Mouse (Mus musculus) gastrocnemius, postnatal 25 days (tissue): ENCODE results near the gene Ppt2. TPM values are rescaled to one million over a fixed set of nuclear protein-coding genes. Genes with fewer than 3 reads are reported as not detected.

Source experiments
- DNase-seq: peaks from one replicate; pipeline ENCODE4 v3.0.0; 2022
- total RNA-seq, 2 experiments: library from RNA; stranded (reverse); gene quantifications; 1 replicate in 1 of 2; 2 replicates in 1 of 2; pipeline ENCODE4 v1.2.3; 2021

The Ppt2 gene
- total RNA-seq, 2 experiments from 2014 or later = 37.2 to 43.0 TPM

- DNase-seq = no peak
Measured at GRCm38 (mm10) chr17:34606186-34607039, 21.9 kb downstream of the Ppt2 start.

- DNase-seq = peak; percentile 97
Measured at GRCm38 (mm10) chr17:34605609-34606008, 22.7 kb downstream of the Ppt2 start.

- DNase-seq = peak; percentile 65
Measured at GRCm38 (mm10) chr17:34604511-34605237, 23.6 kb downstream of the Ppt2 start.

DNA sequence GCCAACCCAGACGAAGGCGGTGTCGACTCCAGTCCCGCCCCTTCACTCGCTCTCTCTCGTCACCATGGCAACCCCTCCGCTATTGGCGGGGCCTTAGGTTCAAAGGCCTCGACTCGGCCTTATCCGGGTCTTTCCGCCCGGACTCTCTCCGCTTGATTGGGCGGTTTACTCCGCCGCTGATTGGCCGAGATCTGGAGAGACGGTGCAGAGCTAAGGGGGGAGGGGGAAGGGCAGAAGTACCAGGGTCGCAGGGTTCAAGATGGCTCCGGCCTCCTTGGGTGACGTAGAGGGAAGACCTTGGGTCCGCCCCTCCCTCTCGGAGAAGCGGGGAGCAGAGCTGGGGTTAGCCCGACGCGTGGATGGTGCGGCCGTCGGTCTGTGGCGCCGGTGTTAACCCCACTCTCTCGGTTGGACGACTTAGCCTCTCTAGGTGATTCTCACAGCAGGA lies 24.2 kb downstream of the Ppt2 start, which contains the start of gene Agpat1:
TSS of gene Agpat1 (plus strand) at position 202 of the 448 bp plus-strand sequence.
- DNase-seq = peak; percentile 99

DNA sequence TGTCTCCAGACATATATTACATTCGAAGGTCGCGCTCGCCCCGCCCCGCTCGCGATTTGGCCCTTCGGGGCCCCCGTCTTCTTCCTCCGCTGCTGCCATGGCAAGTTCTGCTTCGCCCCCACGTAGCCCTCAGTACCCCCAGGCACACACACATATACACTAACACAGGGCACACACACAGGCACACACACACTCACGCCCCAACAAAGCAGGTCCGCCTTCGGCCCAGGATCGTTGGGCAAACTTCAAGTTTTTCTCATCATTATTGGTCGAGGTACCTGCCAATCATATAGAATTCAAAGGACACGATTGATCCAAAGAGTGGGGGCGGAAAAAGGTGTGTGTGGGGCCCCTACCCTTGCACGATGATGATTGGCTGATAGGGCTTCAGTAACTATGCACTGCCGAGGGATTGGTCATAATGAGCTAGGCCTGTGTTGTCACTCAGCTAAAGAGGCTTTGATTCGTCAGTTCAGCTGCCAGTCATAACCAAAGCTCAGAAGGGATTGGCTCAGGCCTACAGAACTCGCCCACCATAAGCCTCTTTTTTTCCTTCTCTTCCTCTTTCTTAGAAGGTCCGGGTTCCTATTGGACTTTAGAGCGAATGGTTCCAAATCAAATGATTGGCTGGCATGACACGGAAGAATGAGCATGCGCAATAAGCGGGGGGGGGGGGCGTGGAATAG lies 24.8 kb downstream of the Ppt2 start, which contains the start of gene Rnf5:
TSS of gene Rnf5 (minus strand) at position 316 of the 686 bp plus-strand sequence.
- DNase-seq = peak; percentile 99

DNA sequence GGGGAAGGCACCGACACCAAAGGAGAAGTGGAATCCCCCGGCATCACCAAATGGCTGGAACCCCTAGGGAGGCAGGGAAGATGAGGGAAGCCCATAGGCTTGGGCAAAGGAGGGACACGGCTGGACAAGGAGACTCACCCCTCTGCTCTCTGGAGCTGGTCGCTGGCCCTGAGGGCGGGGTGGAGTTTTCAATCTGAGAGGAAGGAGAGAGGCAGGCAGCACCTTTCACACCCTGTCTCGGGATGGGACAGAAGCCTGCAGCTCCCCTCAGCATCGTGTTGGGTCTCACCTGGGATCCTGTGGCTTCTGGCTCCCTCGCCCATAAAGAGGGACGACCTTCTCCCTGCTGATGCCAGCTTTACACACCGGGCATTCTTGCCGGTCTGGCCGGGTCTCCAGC lies 26.5 kb downstream of the Ppt2 start:
- DNase-seq = no peak

DNA sequence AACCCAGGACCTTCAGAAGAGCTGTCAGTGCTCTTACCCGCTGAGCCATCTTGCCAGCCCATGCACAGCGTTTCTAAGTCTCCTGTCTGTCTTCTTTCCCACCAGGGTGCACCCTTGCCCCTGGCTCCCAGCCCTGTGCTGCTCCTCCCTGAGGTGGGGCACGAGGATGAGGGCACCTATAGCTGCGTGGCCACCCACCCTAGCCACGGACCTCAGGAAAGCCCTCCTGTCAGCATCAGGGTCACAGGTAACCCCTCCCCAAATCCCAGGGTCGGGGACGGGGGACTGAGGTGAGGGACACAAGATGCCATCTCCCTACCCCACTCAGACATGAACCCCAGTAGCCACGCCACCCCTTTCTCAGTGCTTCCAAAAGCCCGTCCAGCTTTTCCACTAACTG lies 28.4 kb downstream of the Ppt2 start:
- no peak for DNase-seq

- no peak for DNase-seq
Measured at GRCm38 (mm10) chr17:34597566-34598095, 30.7 kb downstream of the Ppt2 start, which contains the start of gene Ager. TSS of gene Ager (plus strand) at chr17:34597862.

- no peak for DNase-seq
Measured at GRCm38 (mm10) chr17:34596098-34596497, 32.2 kb downstream of the Ppt2 start.

DNA sequence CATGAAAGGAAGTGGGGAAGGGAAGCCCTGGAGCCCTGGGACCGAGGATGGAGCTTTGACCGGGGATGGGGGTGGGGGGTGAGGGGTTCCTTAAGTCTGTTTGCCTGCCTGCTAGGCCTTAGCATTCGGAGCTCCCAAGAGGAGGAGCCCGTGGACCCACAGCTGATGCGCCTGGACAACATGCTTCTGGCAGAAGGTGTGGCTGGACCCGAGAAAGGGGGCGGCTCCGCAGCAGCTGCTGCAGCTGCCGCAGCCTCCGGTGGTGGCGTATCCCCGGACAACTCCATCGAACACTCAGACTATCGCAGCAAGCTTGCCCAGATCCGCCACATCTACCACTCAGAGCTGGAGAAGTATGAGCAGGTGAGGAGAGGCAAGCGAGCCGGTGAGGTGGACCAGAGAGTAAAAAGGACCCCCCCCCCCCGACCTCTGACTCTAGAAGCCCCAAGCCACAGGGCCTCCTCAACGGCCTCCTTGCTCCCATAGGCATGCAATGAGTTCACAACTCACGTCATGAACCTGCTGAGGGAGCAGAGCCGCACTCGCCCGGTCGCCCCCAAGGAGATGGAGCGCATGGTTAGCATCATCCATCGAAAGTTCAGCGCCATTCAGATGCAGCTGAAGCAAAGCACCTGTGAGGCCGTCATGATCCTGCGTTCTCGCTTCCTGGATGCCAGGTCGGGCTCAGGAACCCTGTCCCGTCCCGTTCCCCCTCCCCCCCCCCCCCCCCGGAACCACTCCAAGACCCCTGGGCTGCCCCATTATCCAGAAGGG lies 34.4 kb downstream of the Ppt2 start:
- DNase-seq = no peak

GRCm38 (mm10) chr17:34592581-34593549 lies 35.4 kb downstream of the Ppt2 start:
- no peak for DNase-seq

DNA sequence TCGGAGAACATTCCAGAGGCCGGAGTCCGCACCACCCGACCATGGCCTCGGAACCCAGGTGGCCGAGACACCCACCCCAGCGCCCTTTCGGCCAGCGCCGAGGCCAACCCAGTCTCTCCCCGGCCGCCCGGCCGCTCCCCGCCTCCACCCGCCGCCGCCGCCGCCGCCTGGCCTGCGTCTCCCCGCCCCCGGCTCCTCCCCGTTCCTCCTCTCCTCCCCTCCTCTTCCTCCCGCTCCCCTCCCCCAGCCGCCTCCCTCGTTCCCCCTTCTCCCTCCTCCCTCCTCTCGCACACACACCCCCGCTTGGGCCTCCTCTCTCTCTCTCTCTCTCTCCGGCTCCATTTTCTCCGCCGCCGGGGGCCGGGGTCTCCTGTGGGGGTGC lies 36.3 kb downstream of the Ppt2 start:
- DNase-seq = peak; percentile 91

DNA sequence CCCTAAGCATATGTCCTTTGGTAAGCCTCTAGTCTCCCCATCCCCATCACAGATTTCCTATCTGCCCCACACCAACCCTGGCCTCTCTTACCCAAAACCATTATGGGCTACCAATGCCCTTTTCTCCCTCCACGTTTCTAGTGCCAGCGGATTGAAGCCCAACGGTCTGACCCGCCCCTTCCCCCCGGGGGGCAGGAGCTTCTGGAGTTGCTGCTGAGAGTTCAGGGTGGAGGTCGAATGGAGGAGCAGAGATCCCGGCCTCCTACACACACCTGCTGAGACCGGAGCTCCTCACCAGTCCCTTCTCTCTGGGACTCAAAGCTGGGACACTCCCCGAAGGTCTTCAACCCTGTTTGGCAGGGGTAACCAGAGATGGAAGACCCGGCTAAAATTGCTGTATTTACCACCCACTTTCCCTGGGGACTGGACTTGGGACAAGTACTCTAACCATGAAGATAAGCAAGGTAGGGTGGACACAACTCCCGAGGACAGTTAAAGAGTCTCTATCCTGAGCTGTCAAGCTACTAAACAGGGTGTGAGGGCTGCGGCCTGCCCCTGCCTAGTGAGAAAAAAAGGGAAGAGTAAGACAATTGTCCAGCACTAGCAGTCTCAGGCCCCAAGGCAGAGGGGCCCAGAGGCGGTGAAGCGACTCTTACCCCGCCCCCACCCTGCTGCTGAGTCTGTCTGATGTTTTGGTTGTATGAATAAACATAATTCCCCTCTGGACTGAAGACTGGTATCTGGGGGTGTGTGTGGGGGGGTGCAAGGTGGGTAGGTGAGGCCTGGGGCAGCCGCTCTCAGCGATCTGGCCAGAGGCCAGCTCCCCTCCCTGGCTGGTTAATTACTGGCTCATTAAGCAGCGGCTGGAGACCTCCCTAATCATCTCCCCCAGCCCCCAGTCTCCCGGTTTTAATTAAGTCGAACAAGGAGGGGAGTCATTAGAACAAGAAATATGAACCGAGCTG lies 37.0 kb downstream of the Ppt2 start, which contains the start of gene Pbx2:
TSS of gene Pbx2 (plus strand) at position 238 of the 965 bp plus-strand sequence.
- no peak for DNase-seq

GRCm38 (mm10) chr17:34590154-34590987 lies 37.9 kb downstream of the Ppt2 start:
- DNase-seq = no peak

DNA sequence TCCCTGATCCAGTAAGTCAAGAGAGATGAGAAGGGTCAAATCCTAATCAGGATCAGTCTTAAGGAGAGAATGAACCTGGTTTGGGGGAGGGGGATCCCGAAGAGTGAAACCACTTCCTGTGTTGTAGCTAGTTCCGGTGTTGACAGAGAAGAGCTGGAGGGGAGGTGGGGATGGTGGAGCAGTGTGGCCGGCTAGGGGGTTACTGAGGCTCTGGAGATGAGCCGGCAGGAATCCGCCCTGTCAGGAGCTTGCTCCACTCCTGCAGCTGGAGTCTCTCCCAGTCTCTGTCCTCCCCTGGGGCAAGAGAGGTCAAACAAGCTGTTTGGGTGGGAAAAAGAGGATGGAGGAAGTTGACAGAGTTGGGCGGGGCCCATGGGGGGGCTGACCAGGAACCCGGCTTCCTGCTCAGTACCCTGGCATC lies 38.6 kb downstream of the Ppt2 start, which contains the start of gene Gpsm3:
TSS of gene Gpsm3 (plus strand) at position 126 of the 421 bp plus-strand sequence.
- peak; percentile 78 for DNase-seq

DNA sequence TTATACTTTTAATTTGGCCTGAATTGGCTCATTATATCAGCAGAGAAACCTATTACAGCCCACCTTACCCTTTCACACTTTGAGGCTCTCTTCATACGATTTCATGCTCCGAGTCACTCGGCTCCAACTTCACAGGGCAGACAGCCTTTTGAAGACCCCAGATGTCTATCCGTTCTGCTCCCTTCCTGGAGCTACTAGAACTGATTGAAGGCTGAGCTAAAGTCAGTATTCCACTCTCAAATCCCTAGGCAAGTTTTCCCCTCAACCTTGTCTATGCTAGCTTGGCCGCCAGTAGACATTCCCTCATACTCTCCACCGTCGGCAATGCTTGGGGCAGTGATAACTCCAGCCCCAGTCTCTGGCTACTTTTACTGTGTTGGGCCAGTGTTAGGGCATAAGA lies 39.1 kb downstream of the Ppt2 start:
- no peak for DNase-seq

- no peak for DNase-seq
Measured at GRCm38 (mm10) chr17:34588767-34589166, 39.5 kb downstream of the Ppt2 start.

DNA sequence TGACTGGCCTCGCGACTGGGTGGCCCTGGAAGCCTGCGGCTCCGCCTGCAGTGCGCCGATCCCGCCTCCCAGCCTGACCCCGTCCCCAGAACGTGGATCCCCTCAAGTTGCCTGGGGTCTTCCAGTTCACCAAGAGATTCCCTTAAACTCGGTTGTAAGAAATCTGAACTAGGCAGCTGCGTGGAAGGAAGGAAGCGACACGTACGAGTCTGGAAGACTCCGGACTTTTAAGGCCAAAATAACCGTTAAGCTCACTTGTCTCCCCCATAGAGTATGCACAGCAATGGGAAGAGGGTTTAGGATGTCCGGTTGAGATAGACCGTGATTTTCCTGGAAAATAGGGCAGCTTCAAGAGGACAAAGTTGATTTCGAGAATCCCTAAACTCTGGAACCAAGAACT lies 40.5 kb downstream of the Ppt2 start:
- DNase-seq = no peak
